Mouse (Mus musculus): ENCODE measurements around the gene Msantd3.

DNA sequence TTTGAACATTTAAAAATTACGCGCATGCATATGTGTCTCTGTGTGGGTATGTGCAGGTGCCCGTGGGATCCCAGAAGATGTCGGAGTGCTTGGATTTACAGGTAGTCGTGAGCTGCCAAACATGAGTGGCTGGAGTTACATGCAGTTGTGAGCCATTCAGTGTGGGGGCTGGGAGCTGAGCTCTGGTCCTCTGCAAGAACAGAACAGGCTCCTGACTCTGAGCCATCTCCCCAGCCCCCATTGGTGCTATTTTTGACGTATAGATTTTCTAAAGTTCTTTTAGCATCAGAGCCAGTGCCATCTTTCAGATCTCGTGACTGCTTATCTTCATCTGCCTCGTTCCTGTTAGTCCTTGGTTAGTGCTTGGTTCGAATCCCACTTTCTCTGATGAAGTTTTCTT, 69.8 kb downstream of the Msantd3 start:
- TF ChIP-seq FLI1 (IDR thresholded peaks at IDR 0.05; ENCODE audit: low read length) (no peak), GATA1 (IDR thresholded peaks at IDR 0.05; ENCODE audit: borderline replicate concordance, low read length) (no peak)
